Comparison of ENCODE assay signal across 9 mouse cellular contexts in genomic region chr1:74094497-74095270, GRCm38 (mm10). TPM values are rescaled to one million over a fixed set of nuclear protein-coding genes. Genes with fewer than 3 reads are reported as not detected.
DNase-seq lines count a peak whose midpoint lies in the region; ATAC-seq lines count a peak whose summit lies in the region.
"Had no signal": no experiment of that assay in that cellular context is flagged by ENCODE, and none has a peak within 500 bp of the region (broad histone marks: within the 10 kb centered on the region; RNA-seq: fewer than 3 reads in every experiment).

No protein-coding gene starts in this region.

- ATAC-seq in frontal cortex, adult (ENCODE audit: low TSS enrichment), result no peak
- no peak for ATAC-seq in midbrain, embryonic 14.5 days (ENCODE audit: low FRiP score, low TSS enrichment)
- ATAC-seq in midbrain, embryonic 13.5 days, result no peak
- no peak for ATAC-seq in embryonic facial prominence, embryonic 13.5 days (ENCODE audit: insufficient number of reproducible peaks, insufficient read depth, low FRiP score, low TSS enrichment, low read depth)
- ATAC-seq in megakaryocyte progenitor cell, adult 5-6 weeks (replicated peaks; ENCODE audit: poor library complexity), result peak; percentile 78
- no peak for ATAC-seq in monocyte, adult 5-6 weeks (replicated peaks; ENCODE audit: insufficient number of reproducible peaks, low FRiP score, low TSS enrichment, poor library complexity, severe bottlenecking)
- no peak for ATAC-seq in midbrain, embryonic 11.5 days (ENCODE audit: low FRiP score)

- no peak overlapping the region for H3K27ac ChIP-seq in midbrain, embryonic 14.5 days (replicated peaks; ENCODE audit: low read depth, low read length)
- no peak overlapping the region for H3K27ac ChIP-seq in midbrain, embryonic 13.5 days
- H3K27ac ChIP-seq in embryonic facial prominence, embryonic 13.5 days, result peak overlapping the region; percentile 33; the same call in 1 of the 2 replicates
- H3K27ac ChIP-seq in midbrain, embryonic 11.5 days (ENCODE audit: low read depth, low read length), result no peak overlapping the region
- H3K27ac ChIP-seq: left cerebral cortex, adult 2 months had no signal

- peaks cover 3% of the 10 kb centered on the region; the same call in 1 of the 2 replicates for H3K27me3 ChIP-seq in midbrain, embryonic 14.5 days (ENCODE audit: control insufficient read depth, insufficient read depth, low read length)
- peaks cover 25% of the 10 kb centered on the region for H3K27me3 ChIP-seq in midbrain, embryonic 13.5 days
- H3K27me3 ChIP-seq in embryonic facial prominence, embryonic 13.5 days, result peaks cover 17% of the 10 kb centered on the region; the same call in 1 of the 2 replicates
- peaks cover 20% of the 10 kb centered on the region for H3K27me3 ChIP-seq in midbrain, embryonic 11.5 days (ENCODE audit: control insufficient read depth, insufficient read depth, low read length)

- H3K36me3 ChIP-seq in midbrain, embryonic 14.5 days (ENCODE audit: control insufficient read depth, insufficient read depth, low read length), result no peaks in the 10 kb centered on the region
- no peaks in the 10 kb centered on the region for H3K36me3 ChIP-seq in midbrain, embryonic 13.5 days
- no peaks in the 10 kb centered on the region for H3K36me3 ChIP-seq in embryonic facial prominence, embryonic 13.5 days
- no peaks in the 10 kb centered on the region for H3K36me3 ChIP-seq in midbrain, embryonic 11.5 days (ENCODE audit: control insufficient read depth, insufficient read depth, low read length)

- H3K4me1 ChIP-seq in midbrain, embryonic 14.5 days (ENCODE audit: control insufficient read depth, insufficient read depth, low read length), result peaks cover 26% of the 10 kb centered on the region
- H3K4me1 ChIP-seq in midbrain, embryonic 13.5 days (replicated peaks), result peaks cover 58% of the 10 kb centered on the region
- H3K4me1 ChIP-seq in embryonic facial prominence, embryonic 13.5 days, result peaks cover 88% of the 10 kb centered on the region
- H3K4me1 ChIP-seq in midbrain, embryonic 11.5 days (ENCODE audit: control insufficient read depth, insufficient read depth, low read length), result peaks cover 25% of the 10 kb centered on the region

- no peak overlapping the region for H3K4me3 ChIP-seq in midbrain, embryonic 14.5 days (replicated peaks; ENCODE audit: low read depth, low read length)
- H3K4me3 ChIP-seq in midbrain, embryonic 13.5 days (replicated peaks), result no peak overlapping the region
- no peak overlapping the region for H3K4me3 ChIP-seq in embryonic facial prominence, embryonic 13.5 days
- no peak overlapping the region for H3K4me3 ChIP-seq in midbrain, embryonic 11.5 days (ENCODE audit: low read depth, low read length)
- H3K4me3 ChIP-seq: left cerebral cortex, adult 2 months had no signal

- H3K4me2 ChIP-seq in midbrain, embryonic 14.5 days (ENCODE audit: low read length), result no peak overlapping the region
- no peak overlapping the region for H3K4me2 ChIP-seq in midbrain, embryonic 13.5 days (replicated peaks)
- peak overlapping the region; percentile 18; the same call in 1 of the 2 replicates for H3K4me2 ChIP-seq in embryonic facial prominence, embryonic 13.5 days
- H3K4me2 ChIP-seq in midbrain, embryonic 11.5 days, result no peak overlapping the region

- H3K9me3 ChIP-seq in midbrain, embryonic 14.5 days (ENCODE audit: control insufficient read depth, low read length), result no peaks in the 10 kb centered on the region
- H3K9me3 ChIP-seq in midbrain, embryonic 13.5 days, result no peaks in the 10 kb centered on the region
- H3K9me3 ChIP-seq in embryonic facial prominence, embryonic 13.5 days, result no peaks in the 10 kb centered on the region
- H3K9me3 ChIP-seq in midbrain, embryonic 11.5 days (ENCODE audit: control insufficient read depth, low read length), result no peaks in the 10 kb centered on the region

- no peak overlapping the region for H3K9ac ChIP-seq in midbrain, embryonic 14.5 days (replicated peaks; ENCODE audit: low read length)
- no peak overlapping the region for H3K9ac ChIP-seq in midbrain, embryonic 13.5 days (replicated peaks)
- H3K9ac ChIP-seq in embryonic facial prominence, embryonic 13.5 days, result no peak overlapping the region
- H3K9ac ChIP-seq in midbrain, embryonic 11.5 days (ENCODE audit: low read length), result no peak overlapping the region

- peak; percentile 46 to 66 for DNase-seq in frontal cortex, postnatal 10 days (ENCODE audit: low spot score in 2 of 2)
- DNase-seq in midbrain, embryonic 14.5 days, result peak; percentile 61
- DNase-seq in midbrain, embryonic 11.5 days (ENCODE audit: low spot score, missing footprints), result no peak

- WGBS in midbrain, embryonic 14.5 days, result 59% methylated on average over 7 of the region's 7 CpGs
- 60% methylated on average over 7 of the region's 7 CpGs for WGBS in midbrain, embryonic 13.5 days
- WGBS in embryonic facial prominence, embryonic 13.5 days, result 41% methylated on average over 7 of the region's 7 CpGs
- WGBS in midbrain, embryonic 11.5 days, result 51% methylated on average over 7 of the region's 7 CpGs

RNA-seq across cellular contexts. Expression of gene Tns1, which starts 29.6 kb away (rescaled TPM):
- 7.6 and 11.0 TPM in 2 replicates for polyA plus RNA-seq in midbrain, embryonic 14.5 days (2014; fragmentation: Nextera tagmentation; extraction: Ambion mirVana)
- 9.6 and 13.2 TPM in 2 replicates for polyA plus RNA-seq in midbrain, embryonic 13.5 days (2015; fragmentation: Nextera tagmentation; extraction: Ambion mirVana)
- 38.5 and 39.3 TPM in 2 replicates for polyA plus RNA-seq in embryonic facial prominence, embryonic 13.5 days (2015; fragmentation: Nextera tagmentation; extraction: Ambion mirVana)
- total RNA-seq in megakaryocyte progenitor cell, adult 5-6 weeks (2015), result 12.4 and 15.4 TPM in 2 replicates
- total RNA-seq in megakaryocyte progenitor cell, adult 5-6 weeks (2017), result 3.1 and 9.7 TPM in 2 replicates
- total RNA-seq in monocyte, adult 5-6 weeks (2017), result 1.9 to 2.9 TPM (median 2.0 TPM) in 3 replicates
- 6.9 and 9.3 TPM in 2 replicates for polyA plus RNA-seq in midbrain, embryonic 11.5 days (2014; fragmentation: Nextera tagmentation; extraction: Ambion mirVana)

RNA-seq across cellular contexts. Expression of gene Rufy4, which starts 30.7 kb away (rescaled TPM):
- polyA plus RNA-seq in midbrain, embryonic 14.5 days (2014; fragmentation: Nextera tagmentation; extraction: Ambion mirVana), result 0.12 and 0.33 TPM in 2 replicates
- polyA plus RNA-seq in midbrain, embryonic 13.5 days (2015; fragmentation: Nextera tagmentation; extraction: Ambion mirVana), result 0.31 and 0.42 TPM in 2 replicates
- 0.22 and 0.23 TPM in 2 replicates for polyA plus RNA-seq in embryonic facial prominence, embryonic 13.5 days (2015; fragmentation: Nextera tagmentation; extraction: Ambion mirVana)
- 0.37 and 0.72 TPM in 2 replicates for total RNA-seq in megakaryocyte progenitor cell, adult 5-6 weeks (2015)
- 0.54 and 0.68 TPM in 2 replicates for total RNA-seq in megakaryocyte progenitor cell, adult 5-6 weeks (2017)
- 2.6 TPM in 1 of 3 replicates, not detected in the others for total RNA-seq in monocyte, adult 5-6 weeks (2017)
- polyA plus RNA-seq in midbrain, embryonic 11.5 days (2014; fragmentation: Nextera tagmentation; extraction: Ambion mirVana), result 0.22 and 0.25 TPM in 2 replicates

RNA-seq across cellular contexts. Expression of gene Cxcr2, which starts 59.1 kb away (rescaled TPM):
- polyA plus RNA-seq in midbrain, embryonic 14.5 days (2014; fragmentation: Nextera tagmentation; extraction: Ambion mirVana), result not detected in 2 replicates
- 0.09 TPM in 2 replicates for polyA plus RNA-seq in midbrain, embryonic 13.5 days (2015; fragmentation: Nextera tagmentation; extraction: Ambion mirVana)
- 0.07 TPM in 1 of 2 replicates, not detected in the other for polyA plus RNA-seq in embryonic facial prominence, embryonic 13.5 days (2015; fragmentation: Nextera tagmentation; extraction: Ambion mirVana)
- total RNA-seq in megakaryocyte progenitor cell, adult 5-6 weeks (2015), result 5.3 and 9.3 TPM in 2 replicates
- total RNA-seq in megakaryocyte progenitor cell, adult 5-6 weeks (2017), result 9.5 and 10.7 TPM in 2 replicates
- 3.5 to 10.4 TPM (median 7.4 TPM) in 3 replicates for total RNA-seq in monocyte, adult 5-6 weeks (2017)
- 0.07 and 0.15 TPM in 2 replicates for polyA plus RNA-seq in midbrain, embryonic 11.5 days (2014; fragmentation: Nextera tagmentation; extraction: Ambion mirVana)
- total RNA-seq: left cerebral cortex, adult 2 months had no signal
